Mouse (Mus musculus) heart, embryonic 16.5 days (tissue): ENCODE results near the gene Lrrk1. TPM values are rescaled to one million over a fixed set of nuclear protein-coding genes. Genes with fewer than 3 reads are reported as not detected.

Experiments
- ATAC-seq: fragments of 200-750 bp; cut with Nextera tagmentation; replicated peaks from 2 replicates; pipeline ENCODE4 v1.8.0; 2017; ENCODE audit warnings: moderate number of reproducible peaks; ENCODE audit not compliant: insufficient read depth, low FRiP score; ENCODE audit errors: extremely low read depth
- H3K27ac ChIP-seq: fragments of 300-500 bp; sonication (generic); 2 replicates; pipeline ENCODE4 v1.5.1; 2014; ENCODE audit warnings: mild to moderate bottlenecking, low read length, control low read depth, moderate library complexity
- H3K27me3 ChIP-seq: fragments of 300-500 bp; sonication (generic); 2 replicates; pipeline ENCODE4 v1.6.1; 2014; ENCODE audit warnings: low read length, mixed read lengths; ENCODE audit not compliant: control insufficient read depth, insufficient read depth
- H3K36me3 ChIP-seq: fragments of 300-500 bp; sonication (generic); 2 replicates; pipeline ENCODE4 v1.6.1; 2014; ENCODE audit not compliant: control insufficient read depth, insufficient read depth
- H3K4me1 ChIP-seq: fragments of 300-500 bp; sonication (generic); 2 replicates; pipeline ENCODE4 v1.6.1; 2014; ENCODE audit warnings: low read length, mixed read lengths; ENCODE audit not compliant: control insufficient read depth, insufficient read depth
- H3K4me2 ChIP-seq: fragments of 300-500 bp; sonication (generic); 2 replicates; pipeline ENCODE4 v1.6.1; 2014; ENCODE audit warnings: low read depth, mild to moderate bottlenecking, control low read depth, low read length
- H3K4me3 ChIP-seq: fragments of 300-500 bp; sonication (generic); 2 replicates; pipeline ENCODE4 v1.5.1; 2014; ENCODE audit warnings: mild to moderate bottlenecking, control low read depth, low read length
- H3K9ac ChIP-seq: fragments of 300-500 bp; sonication (generic); 2 replicates; pipeline ENCODE4 v1.6.1; 2014; ENCODE audit warnings: low read length, control low read depth
- H3K9me3 ChIP-seq: fragments of 300-500 bp; sonication (generic); replicated peaks from 2 replicates; pipeline ENCODE4 v1.6.1; 2016; ENCODE audit warnings: low read length; ENCODE audit not compliant: control insufficient read depth
- WGBS: fragments of 180-500 bp; shearing (Covaris S2); extraction: QIAGEN DNeasy Blood & Tissue Kit; methylation state at CpG from one replicate; pipeline ENCODE4 v1.1.7; 2014; 5-methylcytosine and 5-hydroxymethylcytosine counted together
- polyA plus RNA-seq: library from polyadenylated mRNA; unstranded; fragments of >200 nt; fragmentation: Nextera tagmentation; extraction: Ambion mirVana; gene quantifications from 2 replicates; pipeline ENCODE4 v1.2.1, GENCODE M21; 2015

The Lrrk1 gene
- polyA plus RNA-seq, 1 experiment from 2014 or later, result 8.4 TPM

GRCm38 (mm10) chr7:66233947-66234516 is 154.1 kb downstream of the Lrrk1 start:
- Histone ChIP-seq H3K36me3 (no peaks in the 10 kb centered on the region), H3K9me3 (no peaks in the 10 kb centered on the region), H3K27ac (peak overlapping the region; percentile 59; the same call in 1 of the 2 replicates), H3K4me3 (no peak overlapping the region), H3K27me3 (no peaks in the 10 kb centered on the region), H3K9ac (no peak overlapping the region), H3K4me1 (peaks cover 19% of the 10 kb centered on the region), H3K4me2 (no peak overlapping the region)
- 69% methylated on average over 6 of the region's 6 CpGs for WGBS
- no peak for ATAC-seq

GRCm38 (mm10) chr7:66233141-66233946 is 154.8 kb downstream of the Lrrk1 start:
- Histone ChIP-seq H3K4me2 (no peak overlapping the region), H3K27ac (peak overlapping the region; percentile 59), H3K9ac (0 out of 2 replicates have a peak overlapping the region, but pooled peaks have one; percentile 18), H3K4me3 (no peak overlapping the region), H3K4me1 (peaks cover 19% of the 10 kb centered on the region), H3K36me3 (no peaks in the 10 kb centered on the region), H3K27me3 (no peaks in the 10 kb centered on the region), H3K9me3 (no peaks in the 10 kb centered on the region)
- 35% methylated on average over 4 of the region's 4 CpGs for WGBS
- peak; percentile 35; the same call in 1 of the 2 replicates for ATAC-seq

- Histone ChIP-seq H3K4me2 (no peak overlapping the region), H3K9ac (no peak overlapping the region), H3K4me3 (no peak overlapping the region), H3K27ac (peak overlapping the region; percentile 81), H3K4me1 (peaks cover 19% of the 10 kb centered on the region), H3K9me3 (no peaks in the 10 kb centered on the region), H3K36me3 (no peaks in the 10 kb centered on the region), H3K27me3 (no peaks in the 10 kb centered on the region)
- WGBS, result 90% methylated on average over 4 of the region's 4 CpGs
- no peak for ATAC-seq
These were observed 156.3 kb downstream of the Lrrk1 start for GRCm38 (mm10) chr7:66231861-66232260.

- Histone ChIP-seq H3K27ac (peak overlapping the region; percentile 81), H3K4me1 (peaks cover 19% of the 10 kb centered on the region), H3K36me3 (no peaks in the 10 kb centered on the region), H3K27me3 (no peaks in the 10 kb centered on the region), H3K4me2 (no peak overlapping the region), H3K9ac (peak overlapping the region; percentile 58), H3K4me3 (no peak overlapping the region), H3K9me3 (no peaks in the 10 kb centered on the region)
- WGBS, result 58% methylated on average over 17 of the region's 17 CpGs
- ATAC-seq, result no peak
These were observed 157.3 kb downstream of the Lrrk1 start for GRCm38 (mm10) chr7:66230638-66231550.

- H3K4me2 ChIP-seq, result no peak overlapping the region
- H3K4me1 ChIP-seq, result peaks cover 19% of the 10 kb centered on the region
- H3K36me3 ChIP-seq, result no peaks in the 10 kb centered on the region
- WGBS, result 58% methylated on average over 4 of the region's 4 CpGs
- no peak overlapping the region for H3K4me3 ChIP-seq
- peak overlapping the region; percentile 81 for H3K27ac ChIP-seq
- peak overlapping the region; percentile 58 for H3K9ac ChIP-seq
- H3K27me3 ChIP-seq, result no peaks in the 10 kb centered on the region
- no peak for ATAC-seq
- no peaks in the 10 kb centered on the region for H3K9me3 ChIP-seq
These were observed 157.9 kb downstream of the Lrrk1 start for GRCm38 (mm10) chr7:66230246-66230637.

- Histone ChIP-seq H3K4me2 (no peak overlapping the region), H3K9me3 (no peaks in the 10 kb centered on the region), H3K27me3 (no peaks in the 10 kb centered on the region), H3K9ac (no peak overlapping the region), H3K27ac (no peak overlapping the region), H3K4me1 (peaks cover 19% of the 10 kb centered on the region), H3K4me3 (no peak overlapping the region), H3K36me3 (no peaks in the 10 kb centered on the region)
- no peak for ATAC-seq
- 75% methylated on average over 7 of the region's 7 CpGs for WGBS
These were observed 158.7 kb downstream of the Lrrk1 start for GRCm38 (mm10) chr7:66229433-66229832.

GRCm38 (mm10) chr7:66228610-66228920 is 159.6 kb downstream of the Lrrk1 start:
- Histone ChIP-seq H3K9me3 (no peaks in the 10 kb centered on the region), H3K27ac (no peak overlapping the region), H3K4me3 (no peak overlapping the region), H3K9ac (no peak overlapping the region), H3K4me2 (no peak overlapping the region), H3K27me3 (no peaks in the 10 kb centered on the region), H3K36me3 (no peaks in the 10 kb centered on the region), H3K4me1 (peaks cover 15% of the 10 kb centered on the region)
- WGBS, result 70% methylated on average over 2 of the region's 2 CpGs
- ATAC-seq, result no peak

- H3K4me1 ChIP-seq, result peaks cover 10% of the 10 kb centered on the region
- H3K4me3 ChIP-seq, result no peak overlapping the region
- H3K27me3 ChIP-seq, result no peaks in the 10 kb centered on the region
- no peak overlapping the region for H3K9ac ChIP-seq
- ATAC-seq, result no peak
- H3K4me2 ChIP-seq, result no peak overlapping the region
- no peaks in the 10 kb centered on the region for H3K36me3 ChIP-seq
- H3K9me3 ChIP-seq, result no peaks in the 10 kb centered on the region
- H3K27ac ChIP-seq, result no peak overlapping the region
- 73% methylated on average over 13 of the region's 13 CpGs for WGBS
These were observed 160.1 kb downstream of the Lrrk1 start for GRCm38 (mm10) chr7:66227814-66228609.
